Mouse (Mus musculus) spleen, adult 2 months (tissue): ENCODE measurements around the gene Hoxd3.

Experiments
- CTCF ChIP-seq: fragments of 200-500 bp; IDR thresholded peaks from 2 replicates; pipeline ENCODE4 v1.5.1; 2011; ENCODE audit warnings: mild to moderate bottlenecking, inconsistent platforms; ENCODE audit not compliant: insufficient read depth, insufficient read length, insufficient replicate concordance; ENCODE audit errors: extremely low read depth
- POLR2A ChIP-seq: fragments of 200-500 bp; IDR thresholded peaks from 2 replicates; pipeline ENCODE4 v1.6.1; 2011; ENCODE audit warnings: low read depth, low read length, inconsistent platforms

- TF ChIP-seq CTCF, result no peak
- TF ChIP-seq POLR2A, result no peak
Measured at GRCm38 (mm10) chr2:74667842-74668357, 43.8 kb upstream of the Hoxd3 start, which contains the start of gene Hoxd13.
